Mouse (Mus musculus) adrenal gland, postnatal 0 days (tissue): ENCODE results near the gene Nrip1. TPM values are rescaled to one million over a fixed set of nuclear protein-coding genes. Genes with fewer than 3 reads are reported as not detected.

ENCODE experiments used
- polyA plus RNA-seq: library from polyadenylated mRNA; unstranded; fragments of >200 nt; fragmentation: Nextera tagmentation; extraction: Ambion mirVana; gene quantifications from 2 replicates; pipeline ENCODE4 v1.2.1, GENCODE M21; 2015

The Nrip1 gene
- polyA plus RNA-seq, result 17.7 and 39.3 TPM in 2 replicates

GRCm38 (mm10) chr16:76373671-76374091 lies at the start of gene Nrip1:
Gene Nrip1, minus strand, starts transcription at chr16:76373827.

